Mouse (Mus musculus) heart, adult 8-10 months (tissue): ENCODE results near the gene Cyp2b13. TPM values are rescaled to one million over a fixed set of nuclear protein-coding genes. Genes with fewer than 3 reads are reported as not detected.
"Not testable (repeated sequence)": the region's sequence is repeated elsewhere in the genome, so short reads cannot be mapped to it uniquely, and the experiment has no call there.

Experiments used
- DNase-seq: peaks from one replicate; pipeline ENCODE4 v3.0.0; 2022; ENCODE audit warnings: low spot score
- total RNA-seq, 4 experiments: library from RNA; stranded (reverse); gene quantifications; 2 replicates each; pipeline ENCODE4 v1.2.4; 2022

Cyp2b13 gene
- under 1 TPM; 0.22 to 0.46 (median 0.22) TPM for total RNA-seq

DNA sequence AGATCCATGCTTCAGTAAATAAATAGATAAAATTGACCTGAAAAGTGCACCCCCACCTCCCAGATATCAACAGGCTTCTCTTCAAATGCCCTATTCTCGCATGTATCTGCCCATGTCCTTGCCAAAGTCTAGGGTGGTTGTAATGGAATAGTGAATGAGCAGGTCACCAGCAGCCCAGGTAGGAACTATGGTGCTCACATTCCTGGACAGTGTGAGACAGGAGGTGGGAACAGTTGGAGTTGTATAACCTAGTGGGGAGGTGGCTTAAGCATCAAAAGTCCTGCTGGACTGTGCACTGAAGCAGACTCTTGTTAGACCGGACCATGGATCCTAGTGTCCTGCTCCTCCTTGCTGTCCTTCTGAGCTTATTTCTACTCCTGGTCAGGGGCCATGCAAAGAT, at the start of gene Cyp2b13:
Cyp2b13 (plus strand) TSS at position 301 of the 400 bp plus-strand sequence.
- not testable (repeated sequence) for DNase-seq

DNA sequence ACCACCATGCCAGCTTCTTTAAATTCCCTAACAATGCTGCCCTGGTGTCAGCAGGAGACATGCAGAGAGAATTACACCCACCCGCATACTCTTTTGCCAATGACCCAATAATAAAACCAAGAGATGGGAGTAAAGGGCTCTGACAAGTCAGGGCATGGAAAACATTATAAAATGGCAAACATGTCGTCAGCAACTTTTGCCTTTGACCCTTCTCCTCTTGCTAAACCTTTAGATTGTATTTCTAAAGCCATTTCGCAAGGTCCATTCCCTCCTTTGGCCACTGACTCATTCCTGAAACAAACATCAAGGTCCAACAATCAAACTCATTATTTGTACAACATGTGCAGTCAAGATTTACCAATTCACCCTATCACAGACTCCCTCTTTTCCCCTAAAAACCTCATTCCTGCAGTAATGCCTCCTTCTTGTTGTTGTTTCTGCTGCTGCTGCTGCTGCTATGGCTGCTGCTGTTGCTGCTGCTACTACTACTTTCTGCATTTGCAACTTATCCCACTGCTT, 41.4 kb upstream of the Cyp2b13 start:
- not testable (repeated sequence) for DNase-seq

GRCm38 (mm10) chr7:26054885-26055630, 6.2 kb upstream of the Cyp2b13 start:
- DNase-seq, result not testable (repeated sequence)

DNA sequence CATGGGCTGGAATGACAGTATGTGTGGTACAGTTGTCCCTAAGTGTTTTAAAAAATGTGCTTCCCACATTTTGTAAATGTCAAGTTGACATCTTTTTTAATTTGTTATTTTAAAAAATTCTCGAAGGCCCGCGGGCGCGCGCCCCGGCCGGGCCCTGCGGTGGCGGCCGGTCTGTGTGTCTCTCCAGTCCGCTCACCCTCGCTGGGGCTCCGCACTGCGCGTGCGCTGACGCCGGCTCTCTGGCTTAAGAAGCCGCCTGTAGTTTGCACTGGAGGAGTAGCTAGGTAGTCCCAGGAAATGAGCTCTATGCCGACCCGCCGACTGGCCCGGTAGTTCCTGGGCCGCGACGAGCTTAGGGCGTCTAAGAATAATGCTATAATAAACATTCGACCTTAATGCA, 10.4 kb downstream of the Cyp2b13 start:
- DNase-seq, result not testable (repeated sequence)

GRCm38 (mm10) chr7:26082595-26082994, 21.3 kb downstream of the Cyp2b13 start:
- DNase-seq, result no peak

DNA sequence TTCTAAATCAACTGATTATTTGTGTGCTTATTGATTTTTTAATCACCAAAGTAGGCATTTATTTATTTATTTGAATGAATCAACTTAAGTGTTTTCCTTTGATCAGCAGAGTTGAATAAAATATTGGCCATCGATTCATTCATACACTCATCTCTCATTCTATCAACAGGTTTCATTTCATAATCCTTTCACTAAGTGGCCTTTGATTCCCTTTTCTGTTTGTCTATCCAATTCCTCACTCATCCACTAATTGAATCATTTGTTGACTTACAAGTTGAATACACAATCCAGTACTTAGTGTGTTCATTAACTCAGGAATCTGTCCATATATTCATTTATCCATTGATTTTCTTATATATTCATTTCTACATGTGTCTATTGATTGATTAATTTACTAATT, 26.1 kb downstream of the Cyp2b13 start:
- DNase-seq, result no peak

- not testable (repeated sequence) for DNase-seq
Measured at GRCm38 (mm10) chr7:26088578-26088977, 27.3 kb downstream of the Cyp2b13 start.

GRCm38 (mm10) chr7:26139623-26140022, 78.3 kb downstream of the Cyp2b13 start:
- not testable (repeated sequence) for DNase-seq

- not testable (repeated sequence) for DNase-seq
Measured at GRCm38 (mm10) chr7:26143657-26144056, 82.4 kb downstream of the Cyp2b13 start.

Other genes with a start within 250 kb of the Cyp2b13 start
- 10 to 100 TPM in 1 of 4 experiments, 1 to 10 TPM in 3; 4.1 to 11.5 (median 5.2) TPM for gene Cyp2s1, start 244.6 kb upstream of the Cyp2b13 start, total RNA-seq
- 1 to 10 TPM; 4.4 to 7.8 (median 6.2) TPM for gene Cyp2b10, start 163.9 kb upstream of the Cyp2b13 start, total RNA-seq
- gene Cyp2b9, start 111.9 kb downstream of the Cyp2b13 start, total RNA-seq, result not detected
- not detected for gene Vmn1r184, start 198.8 kb downstream of the Cyp2b13 start, total RNA-seq
- not detected for gene Cyp2a4, start 245.7 kb downstream of the Cyp2b13 start, total RNA-seq